Mouse (Mus musculus): ENCODE results near the gene Rell1. TPM values are rescaled to one million over a fixed set of nuclear protein-coding genes. Genes with fewer than 3 reads are reported as not detected.

The Rell1 gene
- polyA plus RNA-seq, 1 experiment from 2014 or later, result 24.0 TPM

DNA sequence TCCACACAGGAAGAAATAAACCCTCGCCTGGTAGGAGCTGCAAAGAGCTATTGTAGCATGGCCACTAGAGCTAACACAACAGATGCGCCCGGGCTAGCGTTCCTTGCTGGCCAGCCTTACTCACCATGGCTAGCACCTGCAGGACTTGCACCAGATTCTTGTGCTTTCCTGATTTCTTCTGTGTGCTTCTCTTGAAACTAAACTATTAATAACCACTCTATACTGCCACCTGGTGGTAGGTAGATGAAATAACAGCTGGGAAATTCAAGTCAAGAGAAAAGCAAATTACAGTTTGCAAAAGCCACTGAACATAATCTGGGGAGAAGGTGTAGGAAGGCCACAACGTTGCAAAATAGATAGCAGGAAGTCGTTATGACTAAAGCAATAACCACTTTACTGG is 82.0 kb downstream of the Rell1 start:
- Histone ChIP-seq H3K4me3 (replicated peaks) (no peak overlapping the region), H3K4me2 (no peak overlapping the region), H3K9ac (no peak overlapping the region), H3K27ac (no peak overlapping the region), H3K27me3 (no peaks in the 10 kb centered on the region), H3K4me1 (no peaks in the 10 kb centered on the region), H3K9me3 (replicated peaks) (no peaks in the 10 kb centered on the region), H3K36me3 (peaks cover 6% of the 10 kb centered on the region; the same call in 1 of the 2 replicates)
- WGBS, result 41% methylated on average over 6 of the region's 6 CpGs
- ATAC-seq (replicated peaks; ENCODE audit: low FRiP score), result peak; percentile 62; the same call in 1 of the 2 replicates

- no peaks in the 10 kb centered on the region for H3K27me3 ChIP-seq
- no peak overlapping the region for H3K4me3 ChIP-seq (replicated peaks)
- H3K4me2 ChIP-seq, result no peak overlapping the region
- H3K27ac ChIP-seq, result no peak overlapping the region
- no peaks in the 10 kb centered on the region for H3K4me1 ChIP-seq
- no peaks in the 10 kb centered on the region for H3K9me3 ChIP-seq (replicated peaks)
- H3K36me3 ChIP-seq, result peaks cover 6% of the 10 kb centered on the region; the same call in 1 of the 2 replicates
- 84% methylated on average over 5 of the region's 5 CpGs for WGBS
- ATAC-seq (replicated peaks; ENCODE audit: low FRiP score), result peak; percentile 26; the same call in 1 of the 2 replicates
- H3K9ac ChIP-seq, result no peak overlapping the region
Measured at GRCm38 (mm10) chr5:63886292-63886691, 82.4 kb downstream of the Rell1 start.

DNA sequence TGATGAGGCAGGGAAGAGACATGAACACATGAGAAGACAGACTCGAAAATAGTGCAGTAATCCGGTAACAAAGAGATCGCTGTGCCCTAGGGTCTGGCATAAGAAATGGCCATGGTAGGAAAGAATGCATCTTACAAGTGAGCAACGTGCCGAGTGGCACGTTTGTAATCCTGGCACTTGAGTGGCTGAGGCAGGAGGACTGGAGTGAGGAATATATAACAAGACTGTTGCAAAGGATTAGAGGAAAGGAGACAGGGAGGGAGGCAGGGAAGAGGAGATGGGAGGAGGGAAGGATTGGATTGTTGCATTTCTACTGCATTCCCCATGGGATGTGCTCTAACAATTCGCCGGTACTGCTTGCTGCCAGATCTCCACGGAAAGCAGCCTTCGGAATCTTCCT is 89.7 kb downstream of the Rell1 start:
- 81% methylated on average over 10 of the region's 10 CpGs for WGBS
- no peak overlapping the region for H3K4me3 ChIP-seq (replicated peaks)
- no peak overlapping the region for H3K9ac ChIP-seq
- no peaks in the 10 kb centered on the region for H3K27me3 ChIP-seq
- H3K36me3 ChIP-seq, result no peaks in the 10 kb centered on the region
- no peak for ATAC-seq (replicated peaks; ENCODE audit: low FRiP score)
- H3K9me3 ChIP-seq (replicated peaks), result no peaks in the 10 kb centered on the region
- H3K4me2 ChIP-seq, result no peak overlapping the region
- no peak overlapping the region for H3K27ac ChIP-seq
- H3K4me1 ChIP-seq, result peaks cover 14% of the 10 kb centered on the region

DNA sequence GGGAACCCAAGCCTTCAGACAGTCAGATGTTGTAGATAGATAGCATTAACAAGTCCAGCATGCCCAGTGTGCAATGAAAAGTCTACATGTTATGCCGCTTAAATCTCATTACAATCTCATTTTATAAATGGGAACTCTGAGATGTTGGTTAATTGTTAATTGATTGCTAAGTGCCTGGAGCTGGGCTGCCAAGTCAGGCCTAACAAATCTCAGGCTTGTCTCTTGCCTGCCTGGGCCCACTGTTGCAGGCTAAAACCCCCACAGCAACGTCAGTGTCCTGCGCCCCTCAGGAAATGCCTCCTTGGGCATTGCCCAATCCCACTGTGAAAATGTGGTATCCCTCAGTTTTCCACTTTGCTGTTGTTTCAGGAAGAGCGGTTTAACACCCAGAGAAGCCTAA is 92.6 kb downstream of the Rell1 start:
- WGBS, result 74% methylated on average over 4 of the region's 4 CpGs
- Histone ChIP-seq H3K4me1 (peaks cover 19% of the 10 kb centered on the region), H3K9ac (no peak overlapping the region), H3K4me3 (replicated peaks) (no peak overlapping the region), H3K27me3 (no peaks in the 10 kb centered on the region), H3K27ac (peak overlapping the region; percentile 59), H3K4me2 (no peak overlapping the region), H3K9me3 (replicated peaks) (no peaks in the 10 kb centered on the region), H3K36me3 (no peaks in the 10 kb centered on the region)
- ATAC-seq (replicated peaks; ENCODE audit: low FRiP score), result peak; percentile 47; the same call in 1 of the 2 replicates

DNA sequence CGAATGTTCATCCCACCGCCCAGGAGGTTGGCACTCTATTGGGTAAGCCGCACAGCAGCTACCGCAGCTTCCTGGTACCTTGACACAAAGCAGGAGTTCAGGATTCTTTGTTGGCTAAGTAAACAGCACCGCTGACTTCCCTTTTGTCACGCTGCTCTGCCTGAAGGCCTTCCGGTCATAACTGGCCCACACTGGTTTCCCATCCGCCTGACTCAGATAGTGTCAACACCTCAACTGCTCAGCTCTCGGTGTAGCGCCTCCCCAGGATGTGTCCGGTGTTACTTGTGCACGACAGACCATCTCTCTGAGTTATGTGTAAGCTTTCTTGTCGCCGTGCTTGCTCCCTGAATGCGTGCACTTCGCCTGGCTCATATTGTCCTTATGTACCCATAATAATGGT is 93.8 kb downstream of the Rell1 start:
- Histone ChIP-seq H3K4me3 (replicated peaks) (no peak overlapping the region), H3K4me1 (peaks cover 21% of the 10 kb centered on the region), H3K27me3 (no peaks in the 10 kb centered on the region), H3K4me2 (no peak overlapping the region), H3K27ac (peak overlapping the region; percentile 72), H3K36me3 (no peaks in the 10 kb centered on the region), H3K9me3 (replicated peaks) (no peaks in the 10 kb centered on the region), H3K9ac (no peak overlapping the region)
- 49% methylated on average over 16 of the region's 16 CpGs for WGBS
- peak; percentile 58 for ATAC-seq (replicated peaks; ENCODE audit: low FRiP score)

GRCm38 (mm10) chr5:63872176-63872932 is 96.3 kb downstream of the Rell1 start:
- Histone ChIP-seq H3K4me2 (no peak overlapping the region), H3K9me3 (replicated peaks) (no peaks in the 10 kb centered on the region), H3K27me3 (no peaks in the 10 kb centered on the region), H3K4me1 (peaks cover 34% of the 10 kb centered on the region), H3K27ac (peak overlapping the region; percentile 37), H3K9ac (no peak overlapping the region), H3K36me3 (no peaks in the 10 kb centered on the region), H3K4me3 (replicated peaks) (no peak overlapping the region)
- 69% methylated on average over 17 of the region's 17 CpGs for WGBS
- ATAC-seq (replicated peaks; ENCODE audit: low FRiP score), result no peak

DNA sequence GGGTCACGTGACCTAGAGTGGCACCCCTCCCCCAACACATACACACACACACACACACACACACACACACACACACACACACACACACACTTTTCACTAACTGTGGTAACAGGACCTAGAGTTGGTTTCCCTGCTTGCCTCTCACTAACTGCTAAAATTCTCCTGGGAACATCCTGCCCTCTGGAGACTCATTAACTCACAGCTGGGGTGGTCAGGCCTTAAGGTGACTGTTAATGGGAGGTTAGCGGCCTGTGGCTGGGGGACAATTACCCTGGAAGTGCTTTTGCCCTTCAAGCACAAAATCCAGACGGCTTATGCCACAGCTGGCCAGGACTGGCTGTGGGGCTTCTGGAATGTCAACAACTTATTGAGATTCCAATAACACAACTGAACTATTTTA is 101.3 kb downstream of the Rell1 start:
- peak; percentile 87 for ATAC-seq (replicated peaks; ENCODE audit: low FRiP score)
- WGBS, result 32% methylated on average over 3 of the region's 3 CpGs
- Histone ChIP-seq H3K4me3 (replicated peaks) (no peak overlapping the region), H3K9me3 (replicated peaks) (no peaks in the 10 kb centered on the region), H3K27me3 (no peaks in the 10 kb centered on the region), H3K9ac (no peak overlapping the region), H3K36me3 (no peaks in the 10 kb centered on the region), H3K4me1 (peaks cover 23% of the 10 kb centered on the region), H3K4me2 (no peak overlapping the region), H3K27ac (peak overlapping the region; percentile 78)

DNA sequence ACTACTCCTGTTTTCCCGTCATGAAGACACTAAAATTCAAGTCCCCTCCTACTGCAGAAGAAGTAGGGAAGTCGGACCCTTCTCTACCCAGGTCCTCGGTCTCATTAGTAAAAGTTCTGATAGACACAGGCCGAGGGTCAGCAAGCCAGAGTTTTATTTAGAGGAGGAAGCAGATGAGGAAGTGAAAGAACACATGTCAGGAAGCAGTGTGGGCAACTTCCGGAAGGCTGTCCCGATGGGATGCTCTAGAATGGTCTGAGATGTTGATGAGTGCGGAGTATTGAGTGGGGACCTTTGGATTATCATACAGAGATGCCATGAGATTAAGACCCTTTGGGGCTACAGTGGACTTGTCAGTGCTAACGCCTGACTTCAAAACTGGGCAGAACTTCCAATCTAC is 109.8 kb downstream of the Rell1 start:
- ATAC-seq (replicated peaks; ENCODE audit: low FRiP score), result no peak
- Histone ChIP-seq H3K4me1 (0 out of 2 replicates have a peak, but pooled peaks cover 8% of the 10 kb centered on the region), H3K9me3 (replicated peaks) (no peaks in the 10 kb centered on the region)

More for the DNA sequence above, 109.8 kb downstream of the Rell1 start:
- no peaks in the 10 kb centered on the region for H3K36me3 ChIP-seq
- no peak overlapping the region for H3K4me3 ChIP-seq (replicated peaks)
- no peaks in the 10 kb centered on the region for H3K27me3 ChIP-seq
- H3K27ac ChIP-seq, result no peak overlapping the region
- H3K9ac ChIP-seq, result no peak overlapping the region
- H3K4me2 ChIP-seq, result no peak overlapping the region
- WGBS, result 86% methylated on average over 8 of the region's 8 CpGs

Other genes starting within 250 kb of the Rell1 start
- 48.8 and 51.9 TPM in 2 replicates for gene 0610040J01Rik, start 156.5 kb downstream of the Rell1 start, polyA plus RNA-seq (2015; fragmentation: Nextera tagmentation; extraction: Ambion mirVana)
- 38.1 and 39.0 TPM in 2 replicates for gene Pgm2, start 124.1 kb upstream of the Rell1 start, polyA plus RNA-seq (2015; fragmentation: Nextera tagmentation; extraction: Ambion mirVana)
- 32.0 and 36.3 TPM in 2 replicates for gene Tbc1d1, start 187.4 kb upstream of the Rell1 start, polyA plus RNA-seq (2015; fragmentation: Nextera tagmentation; extraction: Ambion mirVana)